Comparison of ENCODE assay signal across 14 mouse cellular contexts in genomic region chr3:107690366-107690765, GRCm38 (mm10). TPM values are rescaled to one million over a fixed set of nuclear protein-coding genes. Genes with fewer than 3 reads are reported as not detected.
DNase-seq lines count a peak whose midpoint lies in the region; ATAC-seq and TF ChIP-seq lines count a peak whose summit lies in the region.
"Had no signal": no experiment of that assay in that cellular context is flagged by ENCODE, and none has a peak within 500 bp of the region (broad histone marks: within the 10 kb centered on the region; RNA-seq: fewer than 3 reads in every experiment).

No protein-coding gene starts in this region.

- 64% methylated on average over 2 of the region's 2 CpGs for WGBS in kidney, adult 2 months
- 61% methylated on average over 2 of the region's 2 CpGs for WGBS in stomach, postnatal 0 days

- peak; percentile 29; the same call in 1 of the 2 replicates for ATAC-seq in stomach, postnatal 0 days (ENCODE audit: low FRiP score, low TSS enrichment)

- no peak for TF ChIP-seq POLR2A in kidney, adult 2 months (IDR thresholded peaks at IDR 0.05; ENCODE audit: low read depth, low read length)

- H3K9ac ChIP-seq in stomach, postnatal 0 days (ENCODE audit: low read length): no peak overlapping the region
- H3K9ac ChIP-seq: limb, embryonic 12.5 days had no signal

- H3K4me3 ChIP-seq in kidney, adult 2 months (ENCODE audit: insufficient read depth, low read depth, low read length): no peak overlapping the region
- no peak overlapping the region for H3K4me3 ChIP-seq in stomach, postnatal 0 days (ENCODE audit: low read depth, low read length)
- H3K4me3 ChIP-seq: limb, embryonic 12.5 days had no signal

- DNase-seq in cerebellum, adult 9-10 months: peak; percentile 44
- no peak for DNase-seq in cerebellum, adult 11 months
- DNase-seq in kidney, adult 2 months: peak; percentile 21
- no peak for DNase-seq in kidney, postnatal 10 days
- DNase-seq in right cerebral cortex, postnatal 10 days (ENCODE audit: low spot score in 2 of 2): peak; percentile 34 to 59
- DNase-seq in right cerebral cortex, postnatal 4 days: no peak
- DNase-seq in stomach, postnatal 0 days (ENCODE audit: low spot score): no peak
- DNase-seq in left cerebral cortex, adult 18-20 months (ENCODE audit: low spot score in 2 of 2): no peak
- DNase-seq: B cell, adult 2 months; heart, postnatal 10 days had no signal

- no peaks in the 10 kb centered on the region for H3K27me3 ChIP-seq in kidney, adult 2 months (replicated peaks; ENCODE audit: control insufficient read depth, insufficient read depth, low read length)
- H3K27me3 ChIP-seq in stomach, postnatal 0 days (ENCODE audit: control insufficient read depth, insufficient read depth, low read length): no peaks in the 10 kb centered on the region
- H3K27me3 ChIP-seq: limb, embryonic 12.5 days had no signal

- no peaks in the 10 kb centered on the region for H3K36me3 ChIP-seq in kidney, adult 2 months (ENCODE audit: control insufficient read depth, insufficient read depth, low read length)
- no peaks in the 10 kb centered on the region for H3K36me3 ChIP-seq in stomach, postnatal 0 days (ENCODE audit: control insufficient read depth, insufficient read depth, low read length)
- H3K36me3 ChIP-seq: limb, embryonic 12.5 days had no signal

- peaks cover 34% of the 10 kb centered on the region for H3K4me1 ChIP-seq in kidney, adult 2 months (ENCODE audit: control insufficient read depth, insufficient read depth, low read length)
- H3K4me1 ChIP-seq in stomach, postnatal 0 days (replicated peaks; ENCODE audit: control insufficient read depth, insufficient read depth): no peaks in the 10 kb centered on the region; the same call in 1 of the 2 replicates

- H3K4me2 ChIP-seq in stomach, postnatal 0 days (replicated peaks; ENCODE audit: low read depth): no peak overlapping the region
- H3K4me2 ChIP-seq: limb, embryonic 12.5 days had no signal

- no peak for TF ChIP-seq EP300 in stomach, postnatal 0 days (optimal IDR thresholded peaks at IDR 0.05)

- H3K9me3 ChIP-seq in stomach, postnatal 0 days (ENCODE audit: control insufficient read depth, low read length): no peaks in the 10 kb centered on the region
- H3K9me3 ChIP-seq: limb, embryonic 12.5 days had no signal

- no peak for TF ChIP-seq CTCF in kidney, adult 2 months (conservative IDR thresholded peaks at IDR 0.05; ENCODE audit: insufficient read depth, insufficient read length, low read depth, low read length)
- TF ChIP-seq CTCF in stomach, postnatal 0 days (IDR thresholded peaks at IDR 0.05; ENCODE audit: low read depth): no peak

- H3K27ac ChIP-seq in kidney, adult 2 months (ENCODE audit: insufficient read depth, low read depth, low read length): peak overlapping the region; percentile 45
- H3K27ac ChIP-seq in stomach, postnatal 0 days (replicated peaks): peak overlapping the region; percentile 20; the same call in 1 of the 2 replicates
- H3K27ac ChIP-seq: limb, embryonic 12.5 days had no signal

RNA-seq across cellular contexts. Expression of gene Ahcyl1, which starts 6.0 kb away (rescaled TPM):
- 88.6 and 101 TPM in 2 replicates for polyA plus RNA-seq in kidney, adult 2 months (2012; rRNA removed)
- polyA plus RNA-seq in stomach, postnatal 0 days (2015; fragmentation: Nextera tagmentation; extraction: Ambion mirVana): 39.8 and 41.4 TPM in 2 replicates
- 100 to 1,000 TPM; 305 to 328 TPM for total RNA-seq in left cerebral cortex, adult 18-20 months (2021)

RNA-seq across cellular contexts. Expression of gene Strip1, which starts 58.9 kb away (rescaled TPM):
- 46.0 and 54.1 TPM in 2 replicates for polyA plus RNA-seq in kidney, adult 2 months (2012; rRNA removed)
- polyA plus RNA-seq in stomach, postnatal 0 days (2015; fragmentation: Nextera tagmentation; extraction: Ambion mirVana): 25.4 and 26.1 TPM in 2 replicates
- 10 to 100 TPM; 63.9 to 65.4 TPM for total RNA-seq in left cerebral cortex, adult 18-20 months (2021)

RNA-seq across cellular contexts. Expression of gene Gm10961, which starts 59.2 kb away (rescaled TPM):
- polyA plus RNA-seq in kidney, adult 2 months (2012; rRNA removed): not detected in 2 replicates
- polyA plus RNA-seq in stomach, postnatal 0 days (2015; fragmentation: Nextera tagmentation; extraction: Ambion mirVana): not detected in 2 replicates
- total RNA-seq in left cerebral cortex, adult 18-20 months (2021): not detected
- total RNA-seq: heart, postnatal 10 days had no signal
- polyA plus RNA-seq: brain, embryonic 14.5 days; limb, embryonic 12.5 days; neural tube, embryonic 14.5 days; stomach, embryonic 14.5 days had no signal

Comparison
In these comparisons a context has a peak if more than half of its experiments do, and no peak if none do; other contexts are left out.
1. DNase-seq: peak in cerebellum, adult 9-10 months (single experiment), kidney, adult 2 months (single experiment) and right cerebral cortex, postnatal 10 days (2 of 2); none in cerebellum, adult 11 months (single experiment), kidney, postnatal 10 days (single experiment), right cerebral cortex, postnatal 4 days (single experiment), stomach, postnatal 0 days (single experiment) and left cerebral cortex, adult 18-20 months (0 of 2).